Mouse (Mus musculus) spleen, adult 2 months (tissue): ENCODE results near the gene Cryl1.

Experiments
- CTCF ChIP-seq: fragments of 200-500 bp; IDR thresholded peaks from 2 replicates; pipeline ENCODE4 v1.5.1; 2011; ENCODE audit warnings: mild to moderate bottlenecking, inconsistent platforms; ENCODE audit not compliant: insufficient read depth, insufficient read length, insufficient replicate concordance; ENCODE audit errors: extremely low read depth
- POLR2A ChIP-seq: fragments of 200-500 bp; IDR thresholded peaks from 2 replicates; pipeline ENCODE4 v1.6.1; 2011; ENCODE audit warnings: low read depth, low read length, inconsistent platforms

GRCm38 (mm10) chr14:57283816-57284215 is 114.5 kb downstream of the Cryl1 start:
- TF ChIP-seq CTCF (no peak), POLR2A (no peak)
